Mouse (Mus musculus) intestine, embryonic 14.5 days (tissue): ENCODE results near the gene Nup85. TPM values are rescaled to one million over a fixed set of nuclear protein-coding genes. Genes with fewer than 3 reads are reported as not detected.
A peak's percentile ranks its signal among the peaks of the same experiment; 100 is the strongest.

Source experiments
- ATAC-seq: fragments of 200-750 bp; cut with Nextera tagmentation; replicated peaks from 2 replicates; pipeline ENCODE4 v1.8.0; 2017; ENCODE audit warnings: low read depth, moderate number of reproducible peaks, moderate TSS enrichment, moderate library complexity; ENCODE audit not compliant: low FRiP score, low TSS enrichment
- DNase-seq: peaks from one replicate; pipeline ENCODE4 v3.0.0-alpha.2; 2018; ENCODE audit warnings: low spot score
- H3K27ac ChIP-seq: fragments of 300-500 bp; sonication (generic); 2 replicates; pipeline ENCODE4 v1.5.1; 2014; ENCODE audit warnings: low read depth, mild to moderate bottlenecking, control low read depth
- H3K27me3 ChIP-seq: fragments of 300-500 bp; sonication (generic); replicated peaks from 2 replicates; pipeline ENCODE4 v1.6.1; 2014; ENCODE audit warnings: low read length, control low read depth; ENCODE audit not compliant: control insufficient read depth, insufficient read depth
- H3K36me3 ChIP-seq: fragments of 300-500 bp; sonication (generic); 2 replicates; pipeline ENCODE4 v1.6.1; 2014; ENCODE audit warnings: low read length, control low read depth; ENCODE audit not compliant: control insufficient read depth, insufficient read depth
- H3K4me1 ChIP-seq: fragments of 300-500 bp; sonication (generic); replicated peaks from 2 replicates; pipeline ENCODE4 v1.6.1; 2014; ENCODE audit warnings: low read length, control low read depth, mixed read lengths; ENCODE audit not compliant: control insufficient read depth, insufficient read depth
- H3K4me2 ChIP-seq: fragments of 300-500 bp; sonication (generic); 2 replicates; pipeline ENCODE4 v1.6.1; 2014; ENCODE audit warnings: low read length
- H3K4me3 ChIP-seq: fragments of 300-500 bp; sonication (generic); 2 replicates; pipeline ENCODE4 v1.5.1; 2014; ENCODE audit warnings: low read depth, low read length, control low read depth, mixed read lengths
- H3K9ac ChIP-seq: fragments of 300-500 bp; sonication (generic); 2 replicates; pipeline ENCODE4 v1.6.1; 2014; ENCODE audit warnings: mild to moderate bottlenecking, low read length
- H3K9me3 ChIP-seq: fragments of 300-500 bp; sonication (generic); 2 replicates; pipeline ENCODE4 v1.6.1; 2016; ENCODE audit warnings: low read length, control low read depth; ENCODE audit not compliant: control insufficient read depth
- WGBS: fragments of 180-500 bp; shearing (Covaris S2); extraction: QIAGEN DNeasy Blood & Tissue Kit; methylation state at CpG from one replicate; pipeline ENCODE4 v1.1.7; 2014; 5-methylcytosine and 5-hydroxymethylcytosine counted together
- polyA plus RNA-seq: library from polyadenylated mRNA; unstranded; fragments of >200 nt; fragmentation: Nextera tagmentation; extraction: Ambion mirVana; gene quantifications from 2 replicates; pipeline ENCODE4 v1.2.1, GENCODE M21; 2014

Gene Nup85
- polyA plus RNA-seq, 1 experiment from 2014 or later: 192 TPM

DNA sequence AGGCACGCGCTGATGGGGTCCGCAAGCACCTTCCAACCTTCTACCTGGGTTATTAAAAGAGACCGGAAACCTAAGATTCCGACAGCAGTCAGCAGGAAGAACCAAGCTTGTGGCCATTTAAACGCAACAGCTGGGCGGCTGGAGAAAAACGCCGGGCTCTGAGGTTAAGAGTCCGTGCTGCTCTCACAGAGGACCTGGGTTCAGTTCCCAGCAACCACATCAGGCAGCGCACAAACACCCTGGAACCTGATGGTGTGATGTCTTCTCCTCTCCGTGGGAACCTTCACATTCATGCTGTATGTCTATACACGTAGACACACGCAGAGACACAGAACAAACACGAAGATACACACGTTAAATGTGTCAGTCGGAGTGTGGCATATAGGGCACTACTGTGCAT, 8.5 kb upstream of the Nup85 start:
- no peaks in the 10 kb centered on the region for H3K9me3 ChIP-seq
- H3K4me2 ChIP-seq: no peak overlapping the region
- no peak overlapping the region for H3K4me3 ChIP-seq
- H3K36me3 ChIP-seq: no peaks in the 10 kb centered on the region
- no peak overlapping the region for H3K9ac ChIP-seq
- H3K27me3 ChIP-seq: no peaks in the 10 kb centered on the region
- H3K4me1 ChIP-seq: no peaks in the 10 kb centered on the region
- no peak for DNase-seq
- no peak overlapping the region for H3K27ac ChIP-seq
- WGBS: 76% methylated on average over 17 of the region's 17 CpGs
- ATAC-seq: no peak

DNA sequence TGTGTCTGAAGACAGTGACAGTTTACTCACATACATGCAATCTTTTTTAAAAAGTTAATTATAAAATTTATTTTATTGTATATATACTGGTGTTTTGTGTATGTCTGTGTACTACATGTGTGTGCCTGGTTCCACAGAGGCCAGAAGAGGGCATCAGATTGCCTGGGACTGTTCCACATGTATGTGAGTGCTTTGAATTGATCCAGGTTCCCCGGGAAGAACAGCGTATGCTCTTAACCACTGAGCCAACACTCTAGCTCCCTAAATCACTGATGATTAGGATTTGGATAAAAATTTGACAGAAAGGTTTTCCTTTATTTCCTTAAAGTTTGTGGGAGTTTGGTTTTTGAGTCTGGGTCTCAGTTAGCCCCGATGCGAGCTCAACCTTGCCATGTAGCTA, 828 bp upstream of the Nup85 start:
- Histone ChIP-seq H3K9me3 (no peaks in the 10 kb centered on the region), H3K27ac (peak overlapping the region; percentile 86), H3K9ac (peak overlapping the region; percentile 76; the same call in 1 of the 2 replicates), H3K4me2 (peak overlapping the region; percentile 69), H3K4me3 (peak overlapping the region; percentile 92), H3K27me3 (no peaks in the 10 kb centered on the region), H3K4me1 (peaks cover 7% of the 10 kb centered on the region), H3K36me3 (peaks cover 21% of the 10 kb centered on the region)
- 41% methylated on average over 4 of the region's 4 CpGs for WGBS
- ATAC-seq: no peak; the same call in 1 of the 2 replicates
- DNase-seq: peak; percentile 58

DNA sequence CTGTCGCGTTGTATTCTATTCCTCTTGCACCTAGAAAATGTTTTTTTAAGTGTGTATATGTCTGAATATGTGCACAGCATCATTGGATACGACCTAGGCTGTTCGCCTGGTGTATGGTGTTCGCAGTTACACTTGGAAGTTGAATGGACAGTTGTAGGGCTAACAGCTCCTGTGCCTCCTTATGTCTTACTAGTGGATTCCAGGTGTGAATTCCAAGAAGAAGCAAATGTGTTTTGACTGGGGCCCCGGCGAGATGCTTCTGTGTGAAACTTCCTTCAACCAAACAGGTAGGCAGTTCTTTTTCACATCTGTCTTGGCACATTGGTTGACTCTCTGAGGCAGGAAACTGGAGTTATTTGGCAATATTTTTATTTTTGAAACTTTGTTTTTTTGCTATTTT, 727 bp downstream of the Nup85 start:
- DNase-seq (no peak), ATAC-seq (no peak)
- Histone ChIP-seq H3K9me3 (no peaks in the 10 kb centered on the region), H3K4me2 (peak overlapping the region; percentile 69), H3K27ac (no peak overlapping the region), H3K9ac (peak overlapping the region; percentile 76), H3K36me3 (peaks cover 37% of the 10 kb centered on the region), H3K27me3 (no peaks in the 10 kb centered on the region), H3K4me1 (peaks cover 7% of the 10 kb centered on the region), H3K4me3 (peak overlapping the region; percentile 92)
- WGBS: 21% methylated on average over 7 of the region's 7 CpGs

DNA sequence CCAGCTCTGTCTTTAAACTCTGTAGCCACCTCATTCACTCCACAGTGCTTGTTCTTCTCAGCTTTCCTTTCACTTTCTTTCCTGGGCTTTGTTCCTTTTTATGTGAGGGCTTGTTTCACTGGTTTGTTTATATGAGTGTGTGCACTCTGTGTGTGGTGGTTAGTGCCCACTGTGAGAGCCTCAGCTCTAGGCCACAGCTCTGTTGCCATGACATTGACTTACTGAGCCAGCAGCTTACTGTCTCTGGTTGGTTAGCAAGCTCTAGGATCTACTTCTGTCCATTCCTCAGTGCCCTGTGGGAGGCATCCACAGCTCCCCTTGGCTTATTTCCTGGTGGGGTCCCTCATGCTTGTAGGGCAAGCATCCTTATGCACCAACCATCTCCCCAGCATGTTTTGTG, 14.8 kb downstream of the Nup85 start:
- no peaks in the 10 kb centered on the region for H3K27me3 ChIP-seq
- H3K9me3 ChIP-seq: no peaks in the 10 kb centered on the region
- DNase-seq: no peak
- H3K4me1 ChIP-seq: no peaks in the 10 kb centered on the region
- H3K4me3 ChIP-seq: no peak overlapping the region
- H3K9ac ChIP-seq: no peak overlapping the region
- peaks cover 70% of the 10 kb centered on the region for H3K36me3 ChIP-seq
- no peak overlapping the region for H3K27ac ChIP-seq
- no peak overlapping the region for H3K4me2 ChIP-seq
- no peak for ATAC-seq

DNA sequence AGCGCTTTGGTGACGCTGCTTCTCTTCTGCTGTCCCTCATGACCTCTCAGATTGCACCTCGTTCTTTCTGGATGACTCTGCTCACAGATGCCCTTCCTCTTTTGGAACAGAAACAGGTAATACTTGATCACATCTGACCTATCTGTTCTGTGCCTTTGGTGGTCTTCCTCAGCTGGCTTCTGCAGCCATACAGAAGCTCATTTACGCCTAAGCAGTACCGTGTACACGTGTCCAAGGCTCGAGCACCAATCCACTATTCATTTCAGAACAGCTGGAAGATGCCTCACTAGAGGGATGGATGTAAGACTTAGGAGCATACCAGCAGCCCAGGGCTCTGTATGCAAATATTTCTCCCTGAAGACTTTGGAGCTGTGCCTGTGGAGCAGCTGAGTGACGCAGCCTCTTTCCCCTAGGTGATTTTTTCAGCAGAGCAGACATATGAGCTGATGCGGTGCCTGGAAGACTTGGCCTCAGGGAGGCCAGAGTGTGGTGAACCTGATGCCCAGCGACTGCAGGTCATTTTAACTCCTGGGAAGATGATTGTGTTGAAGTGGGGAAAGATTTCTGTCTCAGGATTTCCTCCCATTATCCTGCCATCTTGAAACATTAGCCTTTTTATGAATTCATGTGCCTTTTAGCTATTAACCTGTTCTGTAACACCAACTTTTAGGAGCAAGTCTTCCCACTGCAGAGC, 18.8 kb downstream of the Nup85 start:
- no peak overlapping the region for H3K4me3 ChIP-seq
- peaks cover 97% of the 10 kb centered on the region for H3K36me3 ChIP-seq
- no peak overlapping the region for H3K27ac ChIP-seq
- no peak overlapping the region for H3K4me2 ChIP-seq
- no peak for DNase-seq
- H3K9me3 ChIP-seq: no peaks in the 10 kb centered on the region
- H3K9ac ChIP-seq: no peak overlapping the region
- no peaks in the 10 kb centered on the region for H3K4me1 ChIP-seq
- no peaks in the 10 kb centered on the region for H3K27me3 ChIP-seq
- ATAC-seq: no peak
- WGBS: 84% methylated on average over 10 of the region's 10 CpGs

DNA sequence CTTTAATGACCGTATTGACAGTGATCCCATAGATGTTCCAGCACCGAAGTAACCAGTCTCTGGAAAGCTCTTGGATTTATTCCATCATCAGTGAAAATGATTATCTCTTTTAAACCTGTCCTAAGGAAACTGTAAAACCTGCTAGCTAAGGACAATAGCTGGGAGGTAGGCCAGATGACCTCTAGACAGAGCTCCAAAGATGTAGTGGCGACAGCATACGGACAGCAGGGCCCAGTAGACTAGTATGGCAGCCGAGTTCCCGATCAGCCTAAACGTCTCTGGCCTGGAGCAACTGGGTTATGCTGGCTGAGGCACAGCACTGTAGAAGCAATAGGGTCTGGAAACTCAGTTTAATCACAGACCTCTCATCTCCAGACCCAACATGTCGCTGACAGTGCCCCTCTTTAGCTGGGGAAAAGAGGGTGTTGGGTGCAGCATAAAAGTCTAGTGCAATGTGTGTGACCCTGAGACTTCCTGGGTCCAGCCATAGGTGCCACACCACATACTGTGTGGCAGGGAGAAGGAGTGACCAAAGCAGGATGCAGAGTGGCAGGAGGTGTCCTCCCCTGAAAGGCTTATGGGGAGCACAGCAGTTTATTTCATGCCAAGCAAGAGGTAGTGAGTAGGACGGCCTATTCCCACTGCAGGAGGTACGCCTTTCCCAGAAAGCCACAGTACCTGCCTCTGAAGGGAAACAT, 20.3 kb downstream of the Nup85 start:
- WGBS: 89% methylated on average over 10 of the region's 10 CpGs
- Histone ChIP-seq H3K36me3 (peaks cover 93% of the 10 kb centered on the region), H3K27ac (no peak overlapping the region), H3K9ac (no peak overlapping the region), H3K27me3 (no peaks in the 10 kb centered on the region), H3K9me3 (no peaks in the 10 kb centered on the region), H3K4me1 (no peaks in the 10 kb centered on the region), H3K4me3 (no peak overlapping the region), H3K4me2 (no peak overlapping the region)
- DNase-seq (no peak), ATAC-seq (no peak)

DNA sequence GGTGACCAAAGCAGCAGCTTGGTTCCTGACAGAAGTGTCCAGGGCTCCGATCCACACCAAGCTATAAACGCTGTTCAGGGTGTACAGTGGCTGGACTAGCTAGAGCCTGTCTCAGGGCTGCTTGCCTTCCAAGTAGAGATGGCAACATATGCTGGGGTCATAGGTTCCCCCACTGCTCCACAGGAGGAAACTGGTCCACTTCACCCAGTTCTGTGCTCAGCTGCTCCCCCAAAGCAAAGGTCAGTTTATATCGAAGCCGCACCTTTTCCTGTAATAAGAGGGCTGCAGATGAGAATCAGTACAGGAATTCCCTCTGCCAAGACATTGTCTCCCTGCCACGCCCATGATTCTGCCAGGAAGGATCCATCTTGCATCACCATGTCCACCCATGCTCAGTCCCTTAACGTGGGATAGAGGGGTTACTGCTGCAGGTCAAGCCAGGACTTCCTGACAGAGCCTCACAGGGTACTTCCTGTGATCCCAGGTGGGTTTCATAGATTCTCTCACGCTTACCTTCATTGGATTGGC, 21.4 kb downstream of the Nup85 start:
- H3K36me3 ChIP-seq: peaks cover 94% of the 10 kb centered on the region
- H3K27ac ChIP-seq: no peak overlapping the region
- H3K4me2 ChIP-seq: no peak overlapping the region
- H3K4me3 ChIP-seq: no peak overlapping the region
- DNase-seq (no peak), ATAC-seq (no peak)
- no peaks in the 10 kb centered on the region for H3K27me3 ChIP-seq
- H3K9ac ChIP-seq: no peak overlapping the region
- H3K9me3 ChIP-seq: no peaks in the 10 kb centered on the region
- no peaks in the 10 kb centered on the region for H3K4me1 ChIP-seq
- 89% methylated on average over 7 of the region's 7 CpGs for WGBS

DNA sequence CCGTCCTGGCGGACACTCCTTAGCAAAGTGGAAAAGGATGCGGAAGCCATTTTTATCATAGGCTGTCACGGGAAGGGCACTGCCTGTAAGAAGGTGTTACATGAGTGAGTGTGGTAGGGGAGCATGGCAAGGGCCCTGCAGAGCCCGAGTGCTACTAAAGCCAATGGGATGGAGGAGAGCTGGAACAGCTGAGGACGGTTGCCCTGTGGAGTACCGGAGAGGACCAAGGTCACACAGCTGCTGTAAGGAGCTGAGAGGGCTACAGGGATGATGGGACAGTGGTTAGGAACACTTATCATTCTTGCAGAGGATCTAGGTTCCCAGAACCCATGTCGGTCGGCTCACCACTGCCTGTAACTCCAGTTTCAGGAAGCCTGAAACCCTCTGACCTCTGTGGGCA, 22.2 kb downstream of the Nup85 start:
- Histone ChIP-seq H3K9me3 (no peaks in the 10 kb centered on the region), H3K9ac (no peak overlapping the region), H3K27me3 (no peaks in the 10 kb centered on the region), H3K4me1 (no peaks in the 10 kb centered on the region), H3K4me3 (no peak overlapping the region), H3K36me3 (peaks cover 94% of the 10 kb centered on the region), H3K27ac (no peak overlapping the region), H3K4me2 (no peak overlapping the region)
- WGBS: 88% methylated on average over 9 of the region's 9 CpGs
- ATAC-seq (no peak), DNase-seq (no peak)

DNA sequence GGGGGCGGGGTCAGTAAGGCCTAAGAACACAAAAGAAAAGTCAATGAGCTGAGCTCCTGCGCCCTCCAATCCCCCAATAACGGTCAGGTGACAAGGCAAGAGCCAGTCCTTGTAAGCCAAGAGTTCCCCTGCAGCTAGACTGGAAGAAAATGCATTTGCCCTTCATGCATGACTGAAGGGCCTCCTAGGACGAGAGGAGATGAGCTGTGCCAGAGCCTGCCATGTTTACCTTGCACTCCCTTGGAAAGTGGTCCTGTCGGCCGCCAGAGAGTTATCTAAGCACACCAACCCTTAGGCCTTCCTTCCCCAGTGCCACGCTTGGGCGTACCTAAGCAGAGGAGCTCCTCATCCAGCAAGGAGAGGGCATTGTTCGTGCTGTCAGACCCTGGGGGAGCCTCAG, 23.8 kb downstream of the Nup85 start:
- no peak overlapping the region for H3K9ac ChIP-seq
- no peak overlapping the region for H3K4me3 ChIP-seq
- peaks cover 94% of the 10 kb centered on the region for H3K36me3 ChIP-seq
- no peaks in the 10 kb centered on the region for H3K4me1 ChIP-seq
- H3K27ac ChIP-seq: no peak overlapping the region
- no peak overlapping the region for H3K4me2 ChIP-seq
- no peaks in the 10 kb centered on the region for H3K27me3 ChIP-seq
- H3K9me3 ChIP-seq: no peaks in the 10 kb centered on the region
- ATAC-seq (no peak), DNase-seq (no peak)
- 82% methylated on average over 9 of the region's 9 CpGs for WGBS
